Mouse (Mus musculus) embryonic fibroblast, embryonic 13.5 days (primary cell): ENCODE measurements around the gene Tcf7l1.

Experiments
- CTCF ChIP-seq: IDR thresholded peaks from 2 replicates; pipeline ENCODE4 v1.5.1; 2011; ENCODE audit warnings: mild to moderate bottlenecking, control low read depth, low read length, moderate library complexity, borderline replicate concordance; ENCODE audit not compliant: insufficient read depth
- POLR2A ChIP-seq: IDR thresholded peaks from 2 replicates; pipeline ENCODE4 v1.6.1; 2011; ENCODE audit warnings: low read depth, mild to moderate bottlenecking, control low read depth, low read length, moderate library complexity

GRCm38 (mm10) chr6:72610261-72610660 lies 178.8 kb downstream of the Tcf7l1 start:
- TF ChIP-seq CTCF, result no peak
- no peak for TF ChIP-seq POLR2A
